Mouse (Mus musculus) layer of hippocampus, adult 9-11 months (tissue): ENCODE data around the gene Cmklr1.

Experiments used
- DNase-seq: peaks from one replicate; pipeline ENCODE4 v3.0.0; 2022

Gene Cmklr1

GRCm38 (mm10) chr5:113652215-113652614, 2.0 kb upstream of the Cmklr1 start:
- DNase-seq: no peak

DNA sequence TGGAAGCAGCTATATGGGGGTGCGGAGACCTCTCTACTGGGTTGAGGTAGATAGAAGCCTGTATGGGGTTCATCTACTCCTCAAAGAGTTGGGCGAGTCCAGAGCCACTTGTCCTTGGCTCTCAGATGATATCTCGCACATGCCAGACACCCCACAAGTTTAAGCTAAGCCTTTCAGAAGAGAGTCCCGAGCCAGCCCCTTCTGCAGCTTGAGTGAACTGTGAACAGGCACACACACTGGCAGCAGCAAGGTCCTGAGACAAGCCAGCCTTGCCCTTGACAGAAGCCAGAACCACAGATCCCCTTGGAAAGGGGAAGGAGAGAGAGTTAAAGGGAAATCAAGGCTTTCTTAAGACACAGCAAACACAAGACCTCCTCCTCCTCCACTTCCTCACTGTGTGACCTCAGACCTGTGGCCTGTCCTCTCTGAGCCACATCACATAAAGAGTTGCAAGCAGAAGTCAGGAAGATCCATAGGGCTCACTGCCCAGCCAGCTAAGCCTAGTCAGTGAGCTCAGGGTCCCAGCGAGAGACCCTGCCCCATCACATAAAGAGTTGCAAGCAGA, 1.5 kb downstream of the Cmklr1 start:
- DNase-seq: peak; percentile 57

DNA sequence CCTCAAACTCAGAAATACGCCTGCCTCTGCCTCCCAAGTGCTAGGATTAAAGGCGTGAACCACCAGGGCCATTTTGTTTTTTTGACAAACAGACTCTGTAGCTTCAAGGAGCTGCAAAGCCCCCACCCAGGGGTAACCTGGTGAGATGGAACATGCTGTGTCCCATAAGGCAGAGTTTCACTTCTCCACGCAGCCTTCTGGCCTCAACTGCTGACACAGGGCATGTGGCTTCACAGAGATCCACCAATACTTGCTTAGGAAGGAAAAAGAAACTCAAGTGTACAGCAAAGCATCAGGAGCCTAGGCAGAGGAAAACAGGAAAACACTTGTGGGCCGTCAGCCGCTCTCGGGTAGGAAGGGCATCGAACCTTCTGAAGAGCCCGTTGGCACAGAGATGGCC, 3.1 kb downstream of the Cmklr1 start:
- DNase-seq: peak; percentile 78

DNA sequence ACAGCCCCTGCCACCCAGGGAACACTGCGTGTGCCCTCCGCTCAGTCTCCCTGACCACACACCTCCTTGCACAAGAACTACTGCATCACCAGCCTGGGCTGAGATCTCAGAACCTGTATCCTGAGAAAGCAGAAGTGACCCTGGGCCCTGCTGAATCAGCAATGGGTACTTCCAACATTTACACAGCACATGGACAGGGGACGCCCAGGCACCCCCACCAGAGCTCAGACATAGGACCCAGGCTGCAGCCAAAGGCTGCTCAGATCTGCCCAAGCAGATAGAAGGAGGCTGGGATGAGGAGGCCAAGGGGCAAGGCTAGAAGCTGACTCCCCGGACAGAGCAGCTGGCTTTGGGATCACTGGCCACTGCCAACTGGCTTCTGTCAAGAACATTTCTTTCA, 5.7 kb downstream of the Cmklr1 start:
- DNase-seq: peak; percentile 92

DNA sequence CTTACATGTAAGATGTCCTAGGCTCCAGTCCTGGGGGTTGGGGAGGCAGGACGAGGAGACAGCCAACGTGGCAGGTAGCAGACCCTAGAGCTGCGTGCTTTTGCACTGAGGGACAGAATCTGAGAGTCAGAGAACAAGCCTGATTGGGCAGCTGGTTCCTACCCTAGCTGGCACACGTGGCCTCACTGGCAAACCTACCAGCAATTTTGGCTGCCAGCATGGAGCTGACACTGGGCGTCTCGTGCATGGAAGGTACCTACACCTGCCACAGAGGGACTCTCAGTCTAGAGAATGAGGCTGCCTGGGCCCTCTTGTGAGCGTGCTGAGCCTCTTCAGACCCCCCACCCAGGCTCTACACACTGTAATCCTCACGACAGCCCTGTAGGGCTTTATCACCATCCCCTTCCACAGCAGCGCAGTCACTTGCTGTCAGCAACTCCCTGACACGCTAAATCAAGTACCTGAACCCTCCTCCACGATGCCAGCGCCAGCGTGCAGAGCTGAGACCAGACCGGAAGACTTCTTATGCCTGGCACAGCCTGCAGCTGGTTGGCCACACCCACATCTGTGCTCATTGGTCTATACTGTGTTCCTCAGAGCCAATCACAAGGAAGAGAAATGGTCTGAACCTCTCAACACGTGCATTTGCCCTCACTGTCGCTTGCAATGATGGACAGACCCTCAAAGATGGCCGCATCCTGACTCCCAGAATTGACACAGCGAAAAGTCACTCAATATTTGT, 6.9 kb downstream of the Cmklr1 start:
- DNase-seq: peak; percentile 83

- DNase-seq: no peak
Measured at GRCm38 (mm10) chr5:113641066-113641465, 9.2 kb downstream of the Cmklr1 start.

- DNase-seq: no peak
Measured at GRCm38 (mm10) chr5:113639126-113639525, 11.1 kb downstream of the Cmklr1 start.

GRCm38 (mm10) chr5:113638055-113638454, 12.2 kb downstream of the Cmklr1 start:
- DNase-seq: no peak

DNA sequence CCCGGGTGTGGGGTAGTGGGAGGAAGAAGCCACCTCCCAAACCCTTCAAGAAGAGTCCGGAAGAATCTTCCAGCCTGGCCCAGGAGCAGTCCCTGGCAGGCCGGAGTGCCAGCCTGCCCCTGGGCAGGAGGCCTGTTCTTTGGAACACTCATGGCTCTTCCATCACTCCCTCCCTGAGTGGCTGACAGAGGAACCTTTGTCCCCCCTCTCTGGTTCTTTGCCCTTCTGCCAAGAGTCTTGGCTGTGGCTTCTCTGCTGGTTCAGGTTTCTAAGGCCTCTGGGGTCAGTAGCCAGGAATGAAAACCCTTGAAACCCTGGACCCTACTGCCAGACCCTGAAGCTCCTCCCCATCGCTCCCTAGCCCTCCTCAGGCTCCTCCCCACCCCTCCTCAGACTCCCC, 12.6 kb downstream of the Cmklr1 start:
- peak; percentile 67 for DNase-seq

DNA sequence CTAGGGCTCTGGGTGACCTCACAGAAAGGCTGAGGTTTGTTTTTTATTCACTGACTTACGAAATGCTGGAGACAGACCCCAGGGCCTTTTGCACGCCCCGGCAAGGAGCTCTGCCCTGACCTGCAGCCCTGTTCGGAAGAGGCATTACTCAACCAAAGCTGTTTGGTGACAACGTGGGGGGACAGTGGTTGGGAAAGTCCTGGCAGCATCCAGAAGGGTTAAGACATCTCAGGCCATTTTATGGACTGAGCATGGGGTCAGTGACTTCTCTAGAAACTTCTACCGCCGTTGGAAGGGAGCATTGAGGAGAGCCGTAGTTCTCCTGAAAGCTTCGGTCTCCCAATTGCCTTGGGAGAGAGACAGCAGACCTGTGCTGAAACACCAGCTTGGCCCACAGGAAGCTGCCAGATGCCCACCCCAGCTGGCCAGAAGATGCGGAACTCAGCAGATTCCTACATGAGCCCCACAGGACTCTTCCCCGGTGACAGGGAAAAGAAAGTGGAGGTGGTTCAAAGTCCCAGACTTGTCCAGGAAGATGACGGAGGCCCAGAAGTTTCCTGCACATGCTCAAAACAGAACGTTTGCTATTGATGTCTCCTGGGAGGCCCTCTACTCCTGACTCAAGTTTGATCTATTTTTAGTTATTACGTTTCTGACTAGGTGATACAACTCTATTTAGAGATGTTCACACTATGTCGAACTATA, 14.2 kb downstream of the Cmklr1 start:
- no peak for DNase-seq

GRCm38 (mm10) chr5:113634887-113635610, 15.2 kb downstream of the Cmklr1 start:
- no peak for DNase-seq

GRCm38 (mm10) chr5:113634024-113634651, 16.1 kb downstream of the Cmklr1 start:
- DNase-seq: peak; percentile 84

- DNase-seq: no peak
Measured at GRCm38 (mm10) chr5:113633037-113633714, 17.1 kb downstream of the Cmklr1 start.

DNA sequence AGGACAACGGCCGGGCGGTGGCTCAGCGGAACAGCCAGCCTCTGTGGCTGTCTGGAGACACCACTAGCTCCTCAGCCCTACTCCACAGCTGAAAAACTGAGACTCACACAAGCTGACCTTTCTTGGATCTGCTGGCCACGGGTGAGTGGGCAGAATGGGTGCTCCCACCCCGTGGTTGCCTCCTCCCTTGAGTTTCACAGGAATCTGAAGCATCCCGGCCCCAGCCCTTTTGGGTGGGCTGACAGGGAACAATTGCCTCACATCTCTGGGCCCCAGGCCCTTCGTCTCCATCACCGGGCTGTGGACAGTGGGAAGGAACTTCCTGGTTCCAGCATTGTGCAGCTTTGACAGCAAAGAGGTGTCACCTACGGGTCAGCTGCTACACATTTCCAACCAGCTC, 20.1 kb downstream of the Cmklr1 start:
- no peak for DNase-seq

DNA sequence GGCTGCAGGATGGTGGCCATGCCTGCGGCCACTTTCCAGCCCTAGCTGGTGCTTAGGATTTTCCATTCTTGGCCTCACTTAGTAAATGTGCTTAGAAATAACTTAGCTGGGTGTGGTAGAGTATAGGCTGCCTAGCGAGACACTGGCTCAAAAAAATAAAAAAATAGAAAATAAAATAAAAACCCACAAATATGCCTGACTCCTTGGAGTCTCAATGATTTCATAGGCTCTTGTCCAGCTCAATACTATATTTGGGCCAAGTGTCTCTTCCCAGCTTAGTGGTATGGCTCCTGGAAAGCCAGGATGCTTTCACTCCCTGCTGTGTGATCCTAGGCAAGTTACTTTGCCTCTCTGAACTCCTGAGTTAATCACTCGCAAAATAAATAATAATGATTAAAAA, 21.0 kb downstream of the Cmklr1 start:
- no peak for DNase-seq

DNA sequence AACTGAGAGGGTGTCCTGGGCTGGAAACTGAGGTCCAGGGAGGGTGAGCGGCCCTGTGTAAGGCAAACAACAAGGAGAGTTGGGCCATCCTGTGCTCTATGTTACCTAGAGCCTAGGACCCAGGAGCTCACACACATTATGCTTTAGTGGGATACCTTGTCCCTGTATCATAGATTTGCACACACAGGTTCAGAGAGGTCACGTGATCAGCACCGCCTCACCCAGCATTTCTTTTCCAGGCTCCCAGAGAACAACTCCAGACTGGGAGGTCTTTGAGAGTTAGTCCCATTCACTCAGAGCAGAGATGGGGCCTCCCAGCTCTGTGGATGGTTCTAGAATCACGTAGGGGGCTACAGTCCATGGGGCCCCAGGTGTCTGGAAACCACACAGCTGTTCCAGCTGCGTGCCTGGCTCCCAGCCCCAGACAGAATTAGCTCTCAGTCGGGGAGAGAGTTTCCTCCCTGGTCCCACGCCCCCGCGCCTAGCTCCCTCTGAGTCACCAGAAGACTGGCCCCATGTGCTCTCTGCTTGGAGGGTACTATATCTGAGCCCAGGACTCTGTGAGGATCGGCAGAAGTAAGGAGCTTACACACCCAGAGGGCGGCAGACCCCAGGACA, 22.3 kb downstream of the Cmklr1 start:
- DNase-seq: no peak

GRCm38 (mm10) chr5:113626991-113627390, 23.2 kb downstream of the Cmklr1 start:
- no peak for DNase-seq

DNA sequence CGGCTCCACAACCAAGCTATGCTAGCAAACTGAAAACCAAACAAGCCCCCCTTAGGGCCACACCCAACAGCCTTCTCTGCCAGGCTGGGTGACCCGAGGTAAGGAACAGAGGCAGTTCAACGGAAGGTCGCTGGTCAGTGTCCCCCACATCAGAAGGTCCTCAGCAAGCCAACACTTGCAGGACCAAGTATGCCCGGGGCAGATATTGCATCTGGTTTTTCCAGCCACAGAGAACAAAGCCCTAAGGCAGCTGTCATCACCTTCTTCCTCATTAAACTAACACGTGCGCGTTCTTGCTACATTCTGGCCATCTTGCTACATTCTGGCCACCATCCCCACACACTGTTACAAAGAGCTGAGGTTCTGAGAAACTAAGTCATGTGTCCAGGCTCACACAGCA, 23.9 kb downstream of the Cmklr1 start:
- DNase-seq: no peak

GRCm38 (mm10) chr5:113625068-113625467, 25.2 kb downstream of the Cmklr1 start:
- DNase-seq: no peak

DNA sequence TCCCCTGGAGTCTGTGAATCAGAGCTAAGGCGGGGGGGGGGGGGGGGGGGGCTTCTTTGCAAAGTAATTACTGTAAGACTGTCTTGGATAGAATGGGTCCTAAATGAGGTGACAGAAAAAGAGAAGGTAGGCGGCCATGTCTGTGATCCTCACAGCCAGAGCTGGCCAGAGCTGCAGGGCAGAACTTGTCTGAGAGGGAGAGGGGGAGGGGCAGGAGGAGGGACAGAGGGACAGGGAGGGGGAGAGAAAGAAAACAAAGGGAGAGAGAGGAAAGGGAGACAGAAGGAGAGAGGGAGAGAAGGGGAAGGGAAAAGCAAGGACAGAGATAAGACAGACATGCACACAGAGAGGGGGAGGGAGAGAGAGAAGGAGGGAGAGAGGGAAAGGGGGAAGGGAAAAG, 27.2 kb downstream of the Cmklr1 start:
- DNase-seq: no peak

DNA sequence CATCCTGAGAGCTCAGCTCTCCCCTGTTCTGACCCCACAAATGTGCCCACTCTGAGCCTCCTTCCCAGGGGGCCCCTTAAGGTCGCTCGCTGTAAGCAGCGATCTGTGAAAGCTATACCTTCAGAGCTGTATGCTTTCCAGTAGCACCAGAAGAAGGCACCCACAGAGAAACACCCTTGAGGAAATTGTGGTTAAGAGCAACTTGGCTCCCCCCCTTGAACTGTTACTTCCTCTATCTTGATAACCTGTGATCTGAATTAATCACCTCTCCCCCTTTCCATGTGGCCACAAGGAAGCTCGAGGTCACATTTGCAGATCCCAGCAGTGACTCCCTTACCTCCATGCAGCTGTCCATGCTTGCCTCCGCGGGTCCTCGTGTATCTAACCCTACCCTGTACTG, 29.2 kb downstream of the Cmklr1 start:
- no peak for DNase-seq

DNA sequence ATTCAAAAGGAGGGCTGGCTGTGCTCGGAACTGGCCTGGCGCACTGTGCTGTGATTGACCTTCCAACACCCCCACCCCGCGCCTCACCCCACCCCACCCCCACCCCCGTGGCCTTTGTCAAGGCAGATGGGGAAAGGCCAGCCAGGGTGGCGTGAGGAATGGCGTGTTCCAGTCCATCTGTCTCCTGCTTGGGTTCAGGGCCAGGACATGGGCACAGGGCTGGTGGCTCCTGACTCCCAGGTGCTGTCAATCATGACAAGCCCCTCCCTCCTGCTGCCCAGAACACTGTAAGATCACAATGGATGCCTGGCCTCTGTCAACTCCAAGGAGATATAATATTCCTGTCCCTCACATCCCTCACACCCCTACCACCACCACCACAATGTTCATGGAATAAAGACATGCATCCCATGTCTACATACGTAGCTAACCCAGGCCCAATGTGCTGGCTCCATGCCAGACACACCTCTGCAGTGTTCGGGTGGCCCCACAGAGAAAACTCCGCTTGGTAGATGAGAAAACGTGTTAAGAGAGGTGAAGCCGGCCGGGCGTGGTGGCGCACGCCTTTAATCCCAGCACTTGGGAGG, 30.0 kb downstream of the Cmklr1 start:
- no peak for DNase-seq
